Mouse (Mus musculus): Measurements from ENCODE around the gene Vps13a. TPM values are rescaled to one million over a fixed set of nuclear protein-coding genes. Genes with fewer than 3 reads are reported as not detected.

The Vps13a gene
- polyA plus RNA-seq (2012; rRNA removed) (6.9 and 7.8 TPM in 2 replicates), polyA plus RNA-seq (2014; fragmentation: Nextera tagmentation; extraction: Ambion mirVana) (8.6 and 9.6 TPM in 2 replicates)

- ATAC-seq (ENCODE audit: low FRiP score, low read depth) (peak; percentile 98), DNase-seq (ENCODE audit: low spot score) (peak; percentile 97)
- no peaks in the 10 kb centered on the region for H3K4me1 ChIP-seq (ENCODE audit: control insufficient read depth, insufficient read depth, low read length)
- H3K4me2 ChIP-seq (replicated peaks; ENCODE audit: low read depth, low read length, severe bottlenecking): peak within 1 kb of the TSS; percentile 95
- H3K4me3 ChIP-seq (replicated peaks; ENCODE audit: low read length): peak within 1 kb of the TSS; percentile 65
- H3K27ac ChIP-seq (replicated peaks; ENCODE audit: low read depth, low read length): no peak within 1 kb of the TSS
- H3K9me3 ChIP-seq (ENCODE audit: control insufficient read depth, low read length): no peaks in the 10 kb centered on the region
- peaks cover 13% of the 10 kb centered on the region; the same call in 1 of the 2 replicates for H3K27me3 ChIP-seq (ENCODE audit: control insufficient read depth, insufficient read depth, low read length)
- H3K36me3 ChIP-seq (ENCODE audit: control insufficient read depth, insufficient read depth, low read length): no peaks in the 10 kb centered on the region
- TF ChIP-seq POLR2A (IDR thresholded peaks at IDR 0.05; ENCODE audit: borderline replicate concordance, extremely low read depth, insufficient read depth, insufficient read length): no peak
- H3K9ac ChIP-seq (ENCODE audit: low read depth, low read length, severe bottlenecking): peak within 1 kb of the TSS; percentile 61
- 0% methylated on average over 61 of the region's 67 CpGs for WGBS
These were observed at the start of gene Vps13a for GRCm38 (mm10) chr19:16780790-16781384. TSS of gene Vps13a (minus strand) at chr19:16780933.

- H3K27ac ChIP-seq (replicated peaks; ENCODE audit: low read depth, low read length): no peak overlapping the region
- no peaks in the 10 kb centered on the region for H3K9me3 ChIP-seq (ENCODE audit: control insufficient read depth, low read length)
- H3K9ac ChIP-seq (ENCODE audit: low read depth, low read length, severe bottlenecking): no peak overlapping the region
- no peaks in the 10 kb centered on the region for H3K36me3 ChIP-seq (ENCODE audit: control insufficient read depth, insufficient read depth, low read length)
- no peak overlapping the region for H3K4me3 ChIP-seq (replicated peaks; ENCODE audit: low read length)
- H3K27me3 ChIP-seq (ENCODE audit: control insufficient read depth, insufficient read depth, low read length): no peaks in the 10 kb centered on the region
- DNase-seq (ENCODE audit: low spot score): no peak
- WGBS: 61% methylated on average over 5 of the region's 5 CpGs
- ATAC-seq (ENCODE audit: low FRiP score, low read depth): no peak
- H3K4me1 ChIP-seq (ENCODE audit: control insufficient read depth, insufficient read depth, low read length): no peaks in the 10 kb centered on the region
- H3K4me2 ChIP-seq (replicated peaks; ENCODE audit: low read depth, low read length, severe bottlenecking): no peak overlapping the region
- no peak for TF ChIP-seq POLR2A (IDR thresholded peaks at IDR 0.05; ENCODE audit: borderline replicate concordance, extremely low read depth, insufficient read depth, insufficient read length)
These were observed 46.9 kb upstream of the Vps13a start for GRCm38 (mm10) chr19:16827657-16828056.

GRCm38 (mm10) chr19:16825228-16825627, 44.5 kb upstream of the Vps13a start:
- H3K9ac ChIP-seq (ENCODE audit: low read depth, low read length, severe bottlenecking): no peak overlapping the region
- no peaks in the 10 kb centered on the region for H3K36me3 ChIP-seq (ENCODE audit: control insufficient read depth, insufficient read depth, low read length)
- 64% methylated on average over 5 of the region's 5 CpGs for WGBS
- no peaks in the 10 kb centered on the region for H3K27me3 ChIP-seq (ENCODE audit: control insufficient read depth, insufficient read depth, low read length)
- H3K4me3 ChIP-seq (replicated peaks; ENCODE audit: low read length): no peak overlapping the region
- no peak for ATAC-seq (ENCODE audit: low FRiP score, low read depth)
- H3K4me2 ChIP-seq (replicated peaks; ENCODE audit: low read depth, low read length, severe bottlenecking): no peak overlapping the region
- no peaks in the 10 kb centered on the region for H3K4me1 ChIP-seq (ENCODE audit: control insufficient read depth, insufficient read depth, low read length)
- no peak for DNase-seq (ENCODE audit: low spot score)
- TF ChIP-seq POLR2A (IDR thresholded peaks at IDR 0.05; ENCODE audit: borderline replicate concordance, extremely low read depth, insufficient read depth, insufficient read length): no peak
- H3K27ac ChIP-seq (replicated peaks; ENCODE audit: low read depth, low read length): no peak overlapping the region
- no peaks in the 10 kb centered on the region for H3K9me3 ChIP-seq (ENCODE audit: control insufficient read depth, low read length)

- H3K27me3 ChIP-seq (ENCODE audit: control insufficient read depth, insufficient read depth, low read length): no peaks in the 10 kb centered on the region
- H3K4me1 ChIP-seq (ENCODE audit: control insufficient read depth, insufficient read depth, low read length): no peaks in the 10 kb centered on the region
- no peak for ATAC-seq (ENCODE audit: low FRiP score, low read depth)
- no peak overlapping the region for H3K27ac ChIP-seq (replicated peaks; ENCODE audit: low read depth, low read length)
- no peak for DNase-seq (ENCODE audit: low spot score)
- H3K4me2 ChIP-seq (replicated peaks; ENCODE audit: low read depth, low read length, severe bottlenecking): no peak overlapping the region
- H3K9me3 ChIP-seq (ENCODE audit: control insufficient read depth, low read length): no peaks in the 10 kb centered on the region
- H3K9ac ChIP-seq (ENCODE audit: low read depth, low read length, severe bottlenecking): no peak overlapping the region
- TF ChIP-seq POLR2A (IDR thresholded peaks at IDR 0.05; ENCODE audit: borderline replicate concordance, extremely low read depth, insufficient read depth, insufficient read length): no peak
- 32% methylated on average over 5 of the region's 5 CpGs for WGBS
- H3K4me3 ChIP-seq (replicated peaks; ENCODE audit: low read length): no peak overlapping the region
- H3K36me3 ChIP-seq (ENCODE audit: control insufficient read depth, insufficient read depth, low read length): no peaks in the 10 kb centered on the region
These were observed 34.1 kb upstream of the Vps13a start for GRCm38 (mm10) chr19:16814848-16815247.

- no peak for TF ChIP-seq POLR2A (IDR thresholded peaks at IDR 0.05; ENCODE audit: borderline replicate concordance, extremely low read depth, insufficient read depth, insufficient read length)
- Histone ChIP-seq H3K9ac (ENCODE audit: low read depth, low read length, severe bottlenecking) (no peak overlapping the region), H3K27me3 (ENCODE audit: control insufficient read depth, insufficient read depth, low read length) (no peaks in the 10 kb centered on the region), H3K9me3 (ENCODE audit: control insufficient read depth, low read length) (no peaks in the 10 kb centered on the region), H3K36me3 (ENCODE audit: control insufficient read depth, insufficient read depth, low read length) (no peaks in the 10 kb centered on the region), H3K4me2 (replicated peaks; ENCODE audit: low read depth, low read length, severe bottlenecking) (no peak overlapping the region), H3K27ac (replicated peaks; ENCODE audit: low read depth, low read length) (no peak overlapping the region), H3K4me3 (replicated peaks; ENCODE audit: low read length) (no peak overlapping the region), H3K4me1 (ENCODE audit: control insufficient read depth, insufficient read depth, low read length) (no peaks in the 10 kb centered on the region)
- 82% methylated on average over 7 of the region's 7 CpGs for WGBS
- ATAC-seq (ENCODE audit: low FRiP score, low read depth) (no peak), DNase-seq (ENCODE audit: low spot score) (no peak)
These were observed 32.6 kb upstream of the Vps13a start for GRCm38 (mm10) chr19:16813306-16813705.

Data from limb, embryonic 14.5 days (tissue).